Mouse (Mus musculus) kidney, adult 2 months (tissue): ENCODE data around the gene Ascc3. TPM values are rescaled to one million over a fixed set of nuclear protein-coding genes. Genes with fewer than 3 reads are reported as not detected.

Source experiments
- DNase-seq: peaks from one replicate; pipeline ENCODE4 v3.0.0; 2021
- H3K27ac ChIP-seq: fragments of 200-500 bp; 2 replicates; pipeline ENCODE4 v1.5.1; 2012; ENCODE audit warnings: low read depth, low read length, control low read depth, inconsistent platforms; ENCODE audit not compliant: insufficient read depth
- H3K27me3 ChIP-seq: fragments of 200-500 bp; replicated peaks from 2 replicates; pipeline ENCODE4 v1.6.1; 2012; ENCODE audit warnings: mild to moderate bottlenecking, moderate library complexity, low read length, inconsistent platforms; ENCODE audit not compliant: control insufficient read depth, insufficient read depth
- H3K36me3 ChIP-seq: fragments of 200-500 bp; 2 replicates; pipeline ENCODE4 v1.6.1; 2012; ENCODE audit warnings: mild to moderate bottlenecking, moderate library complexity, low read length, inconsistent platforms; ENCODE audit not compliant: control insufficient read depth, insufficient read depth
- H3K4me1 ChIP-seq: fragments of 200-500 bp; 2 replicates; pipeline ENCODE4 v1.6.1; 2011; ENCODE audit warnings: low read length; ENCODE audit not compliant: control insufficient read depth, insufficient read depth
- H3K4me3 ChIP-seq: fragments of 200-500 bp; 2 replicates; pipeline ENCODE4 v1.5.1; 2011; ENCODE audit warnings: mild to moderate bottlenecking, low read depth, low read length, control low read depth; ENCODE audit not compliant: insufficient read depth
- CTCF ChIP-seq: fragments of 200-500 bp; conservative IDR thresholded peaks from 2 replicates; pipeline ENCODE4 v1.5.1; 2011; ENCODE audit warnings: low read depth, mild to moderate bottlenecking, control low read depth, low read length, moderate library complexity, mixed read lengths; ENCODE audit not compliant: insufficient read depth, insufficient read length
- POLR2A ChIP-seq: fragments of 200-500 bp; IDR thresholded peaks from one replicate; pipeline ENCODE4 v1.6.1; 2011; ENCODE audit warnings: low read depth, low read length, control low read depth
- WGBS: fragments of 180-500 bp; shearing (Covaris S2); methylation state at CpG from one replicate; pipeline ENCODE4 v1.1.7; 2018; 5-methylcytosine and 5-hydroxymethylcytosine counted together
- polyA plus RNA-seq: library from polyadenylated mRNA; depleted of rRNA; stranded (reverse); fragments of >200 nt; gene quantifications from 2 replicates; pipeline ENCODE4 v1.2.3, GENCODE M21; 2012

The Ascc3 gene
- polyA plus RNA-seq, 1 experiment: 11.8 TPM

GRCm38 (mm10) chr10:50762069-50762468 is 169.6 kb downstream of the Ascc3 start:
- no peaks in the 10 kb centered on the region for H3K27me3 ChIP-seq
- 89% methylated on average over 2 of the region's 2 CpGs for whole genome bisulfite sequencing
- DNase-seq: no peak
- H3K27ac ChIP-seq: no peak overlapping the region
- H3K36me3 ChIP-seq: no peaks in the 10 kb centered on the region
- no peak overlapping the region for H3K4me3 ChIP-seq
- H3K4me1 ChIP-seq: no peaks in the 10 kb centered on the region
- TF ChIP-seq POLR2A: no peak
- TF ChIP-seq CTCF: no peak

GRCm38 (mm10) chr10:50762984-50763383 is 170.5 kb downstream of the Ascc3 start:
- WGBS: 59% methylated on average over 2 of the region's 2 CpGs
- H3K27me3 ChIP-seq: no peaks in the 10 kb centered on the region
- H3K36me3 ChIP-seq: no peaks in the 10 kb centered on the region
- no peaks in the 10 kb centered on the region for H3K4me1 ChIP-seq
- DNase-seq: peak; percentile 7
- H3K27ac ChIP-seq: no peak overlapping the region
- H3K4me3 ChIP-seq: no peak overlapping the region
- TF ChIP-seq POLR2A (no peak), CTCF (no peak)

GRCm38 (mm10) chr10:50763457-50764310 is 171.2 kb downstream of the Ascc3 start:
- Histone ChIP-seq H3K4me3 (no peak overlapping the region), H3K27me3 (no peaks in the 10 kb centered on the region), H3K27ac (peak overlapping the region; percentile 38), H3K4me1 (no peaks in the 10 kb centered on the region), H3K36me3 (no peaks in the 10 kb centered on the region)
- TF ChIP-seq POLR2A (no peak), CTCF (no peak)
- DNase-seq: peak; percentile 32
- WGBS: 41% methylated on average over 7 of the region's 7 CpGs

GRCm38 (mm10) chr10:50772811-50773210 is 180.3 kb downstream of the Ascc3 start:
- no peaks in the 10 kb centered on the region for H3K27me3 ChIP-seq
- WGBS: 61% methylated on average over 2 of the region's 2 CpGs
- DNase-seq: no peak
- H3K27ac ChIP-seq: no peak overlapping the region
- H3K36me3 ChIP-seq: no peaks in the 10 kb centered on the region
- H3K4me3 ChIP-seq: no peak overlapping the region
- no peaks in the 10 kb centered on the region for H3K4me1 ChIP-seq
- no peak for TF ChIP-seq CTCF
- no peak for TF ChIP-seq POLR2A

GRCm38 (mm10) chr10:50773846-50774245 is 181.4 kb downstream of the Ascc3 start:
- WGBS: 92% methylated on average over 2 of the region's 2 CpGs
- Histone ChIP-seq H3K36me3 (no peaks in the 10 kb centered on the region), H3K27ac (no peak overlapping the region), H3K27me3 (no peaks in the 10 kb centered on the region), H3K4me3 (no peak overlapping the region), H3K4me1 (no peaks in the 10 kb centered on the region)
- no peak for DNase-seq
- TF ChIP-seq POLR2A (no peak), CTCF (no peak)

GRCm38 (mm10) chr10:50792840-50793239 is 200.4 kb downstream of the Ascc3 start:
- no peak for TF ChIP-seq CTCF
- no peak for TF ChIP-seq POLR2A
- H3K27ac ChIP-seq: no peak overlapping the region
- no peaks in the 10 kb centered on the region for H3K36me3 ChIP-seq
- no peaks in the 10 kb centered on the region for H3K27me3 ChIP-seq
- H3K4me1 ChIP-seq: no peaks in the 10 kb centered on the region
- DNase-seq: no peak
- no peak overlapping the region for H3K4me3 ChIP-seq
- 60% methylated on average over 5 of the region's 5 CpGs for WGBS

- H3K4me1 ChIP-seq: peaks cover 2% of the 10 kb centered on the region; the same call in 1 of the 2 replicates
- peak; percentile 32 for DNase-seq
- H3K36me3 ChIP-seq: no peaks in the 10 kb centered on the region
- no peaks in the 10 kb centered on the region for H3K27me3 ChIP-seq
- TF ChIP-seq POLR2A (no peak), CTCF (no peak)
- WGBS: 37% methylated on average over 2 of the region's 2 CpGs
- peak overlapping the region; percentile 88 for H3K27ac ChIP-seq
- no peak overlapping the region for H3K4me3 ChIP-seq
These were observed 209.1 kb downstream of the Ascc3 start for GRCm38 (mm10) chr10:50801594-50801993.
